Mouse (Mus musculus) embryo, embryonic 11 days (tissue): ENCODE results near the gene Gmeb1.
A peak's percentile ranks its signal among the peaks of the same experiment; 100 is the strongest.
"Not testable (repeated sequence)": the region's sequence is repeated elsewhere in the genome, so short reads cannot be mapped to it uniquely, and the experiment has no call there.

ENCODE experiments used
- DNase-seq: peaks from one replicate; pipeline ENCODE4 v3.0.0-alpha.2; 2015

Gmeb1 gene

GRCm38 (mm10) chr4:132261514-132262357 is at the start of gene Gmeb1:
Gene Gmeb1 (minus strand): TSS chr4:132261602.
- DNase-seq, result peak; percentile 94

- DNase-seq, result peak; percentile 50
Measured at GRCm38 (mm10) chr4:132309849-132310472, 48.6 kb upstream of the Gmeb1 start.

- DNase-seq, result peak; percentile 31
Measured at GRCm38 (mm10) chr4:132309140-132309848, 47.9 kb upstream of the Gmeb1 start.

- peak; percentile 95 for DNase-seq
Measured at GRCm38 (mm10) chr4:132308437-132309139, 47.2 kb upstream of the Gmeb1 start.

- no peak for DNase-seq
Measured at GRCm38 (mm10) chr4:132306004-132306403, 44.6 kb upstream of the Gmeb1 start.

GRCm38 (mm10) chr4:132305276-132305675 is 43.9 kb upstream of the Gmeb1 start:
- DNase-seq, result no peak

GRCm38 (mm10) chr4:132303484-132303883 is 42.1 kb upstream of the Gmeb1 start:
- not testable (repeated sequence) for DNase-seq

- DNase-seq, result peak; percentile 85
Measured at GRCm38 (mm10) chr4:132302939-132303479, 41.6 kb upstream of the Gmeb1 start, which contains the start of gene Rab42. Gene Rab42 (minus strand): TSS chr4:132303385.

- no peak for DNase-seq
Measured at GRCm38 (mm10) chr4:132301965-132302938, 40.9 kb upstream of the Gmeb1 start.

- DNase-seq, result no peak
Measured at GRCm38 (mm10) chr4:132301486-132301885, 40.1 kb upstream of the Gmeb1 start.

- no peak for DNase-seq
Measured at GRCm38 (mm10) chr4:132299849-132300248, 38.4 kb upstream of the Gmeb1 start.

- DNase-seq, result peak; percentile 31
Measured at GRCm38 (mm10) chr4:132295696-132296390, 34.4 kb upstream of the Gmeb1 start.

GRCm38 (mm10) chr4:132293682-132294240 is 32.4 kb upstream of the Gmeb1 start:
- DNase-seq, result no peak

- DNase-seq, result peak; percentile 57
Measured at GRCm38 (mm10) chr4:132292988-132293387, 31.6 kb upstream of the Gmeb1 start.

- DNase-seq, result no peak
Measured at GRCm38 (mm10) chr4:132291624-132292335, 30.4 kb upstream of the Gmeb1 start.

GRCm38 (mm10) chr4:132291056-132291455 is 29.7 kb upstream of the Gmeb1 start:
- DNase-seq, result no peak

- not testable (repeated sequence) for DNase-seq
Measured at GRCm38 (mm10) chr4:132288840-132289239, 27.4 kb upstream of the Gmeb1 start.

GRCm38 (mm10) chr4:132275949-132276348 is 14.5 kb upstream of the Gmeb1 start:
- no peak for DNase-seq

- peak; percentile 97 for DNase-seq
Measured at GRCm38 (mm10) chr4:132274156-132274862, 12.9 kb upstream of the Gmeb1 start, which contains the start of gene Taf12. Gene Taf12 (plus strand): TSS chr4:132274375.
